Mouse (Mus musculus): ENCODE measurements around the gene Sprr2a2.
"Not testable (repeated sequence)": the region's sequence is repeated elsewhere in the genome, so short reads cannot be mapped to it uniquely, and the experiment has no call there.

Sprr2a2 gene

GRCm38 (mm10) chr3:92274018-92274417, 58.3 kb downstream of the Sprr2a2 start:
- DNase-seq (ENCODE audit: low read depth), result not testable (repeated sequence)

GRCm38 (mm10) chr3:92279663-92280062, 63.9 kb downstream of the Sprr2a2 start:
- DNase-seq (ENCODE audit: low read depth), result not testable (repeated sequence)

DNA sequence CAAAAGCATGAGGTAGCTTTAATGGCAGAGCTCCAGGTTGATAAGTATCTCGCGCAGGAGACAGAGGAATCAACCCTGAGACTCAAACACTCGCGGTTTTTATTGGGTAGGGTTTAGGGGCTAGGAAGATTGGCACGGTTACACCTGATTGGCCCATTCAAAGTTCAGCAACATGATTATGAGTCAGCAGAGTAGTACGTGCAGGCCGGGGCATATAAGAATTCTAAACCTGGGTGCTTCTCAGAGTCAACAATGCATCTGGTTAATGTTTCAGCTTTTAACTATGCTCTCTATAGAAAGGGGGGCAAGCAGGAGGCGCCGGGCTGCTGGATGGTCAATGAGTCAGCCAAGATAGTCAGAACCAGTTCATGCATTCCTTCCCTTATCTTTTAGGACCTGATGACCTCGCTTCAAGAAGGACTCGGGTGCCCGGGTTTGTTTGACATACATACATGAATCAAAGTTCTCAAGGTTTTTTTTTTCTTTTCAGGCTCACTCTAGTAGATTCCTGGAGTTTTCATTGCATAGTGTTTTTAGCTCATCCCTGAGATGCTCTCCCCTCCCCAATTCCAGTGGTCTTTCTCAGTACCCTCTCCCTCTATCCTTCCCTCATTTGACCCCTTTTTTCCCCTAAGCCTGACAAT, 65.4 kb downstream of the Sprr2a2 start:
- not testable (repeated sequence) for DNase-seq (ENCODE audit: low read depth)

GRCm38 (mm10) chr3:92285101-92285500, 69.4 kb downstream of the Sprr2a2 start, which contains the start of gene Sprr2a3:
Gene Sprr2a3 (plus strand): TSS chr3:92285417.
- DNase-seq (ENCODE audit: low read depth), result not testable (repeated sequence)

DNA sequence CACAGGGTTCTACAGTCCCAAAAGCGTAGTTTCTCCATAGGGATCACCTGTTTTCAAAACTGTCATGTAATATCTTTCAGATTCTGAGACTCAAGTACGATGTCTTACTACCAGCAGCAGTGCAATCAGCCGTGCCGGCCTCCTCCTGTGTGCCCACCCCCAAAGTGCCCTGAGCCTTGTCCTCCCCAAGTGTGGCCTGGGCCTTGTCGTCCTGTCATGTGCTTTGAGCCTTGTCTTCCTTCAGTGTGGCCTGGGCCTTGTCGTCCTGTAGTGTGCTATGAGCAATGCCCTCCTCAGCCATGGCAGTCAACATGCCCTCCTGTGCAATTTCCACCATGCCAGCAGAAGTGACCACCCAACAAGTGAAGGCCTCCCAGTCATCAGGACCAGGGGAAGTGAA, 72.8 kb downstream of the Sprr2a2 start:
- DNase-seq (ENCODE audit: low read depth), result not testable (repeated sequence)

All from induced T-regulatory cell, adult 2 months (primary cell).